Mouse (Mus musculus) layer of hippocampus, adult 18-20 months (tissue): ENCODE measurements at regions not wholly inside any gene's neighbourhood (a gene's known extent, or its start where the extent isn't known, plus 50 kb on each side); places are given as distances from the start of the nearest gene placed in this dataset.

ENCODE experiments used
- DNase-seq, 2 experiments: peaks; one replicate each; pipeline ENCODE4 v3.0.0; 2022; ENCODE audit warnings: low spot score in 2 of 2

GRCm38 (mm10) chr8:88972993-88973690, 70.8 kb downstream of the Sall1 start:
- DNase-seq, result no peak

GRCm38 (mm10) chr8:88958843-88959242, 85.1 kb downstream of the Sall1 start:
- no peak for DNase-seq

GRCm38 (mm10) chr8:88953178-88953577, 90.8 kb downstream of the Sall1 start:
- no peak for DNase-seq

- DNase-seq, result no peak
Observed at GRCm38 (mm10) chr8:88951829-88952155, 92.2 kb downstream of the Sall1 start.

GRCm38 (mm10) chr8:88951145-88951828, 92.7 kb downstream of the Sall1 start:
- no peak for DNase-seq

GRCm38 (mm10) chr8:88949975-88950374, 94.0 kb downstream of the Sall1 start:
- no peak for DNase-seq

- DNase-seq, result peak in 1 of 2 experiments; percentile 3
Observed at GRCm38 (mm10) chr8:88948981-88949380, 95.0 kb downstream of the Sall1 start.

- DNase-seq, result no peak
Observed at GRCm38 (mm10) chr8:88948328-88948727, 95.6 kb downstream of the Sall1 start.

- DNase-seq, result no peak
Observed at GRCm38 (mm10) chr8:88947384-88947783, 96.6 kb downstream of the Sall1 start.

GRCm38 (mm10) chr8:88945656-88946055, 98.3 kb downstream of the Sall1 start:
- no peak for DNase-seq

- DNase-seq, result peak in 1 of 2 experiments; percentile 8
Observed at GRCm38 (mm10) chr8:88944038-88944437, 99.9 kb downstream of the Sall1 start.

GRCm38 (mm10) chr8:88939071-88939746, 104.8 kb downstream of the Sall1 start:
- no peak for DNase-seq

GRCm38 (mm10) chr8:88934708-88935107, 109.3 kb downstream of the Sall1 start:
- DNase-seq, result no peak

GRCm38 (mm10) chr8:88931050-88931449, 112.9 kb downstream of the Sall1 start:
- DNase-seq, result no peak

GRCm38 (mm10) chr8:88930370-88930769, 113.6 kb downstream of the Sall1 start:
- no peak for DNase-seq

GRCm38 (mm10) chr8:88928675-88929377, 115.1 kb downstream of the Sall1 start:
- no peak for DNase-seq

GRCm38 (mm10) chr8:88922840-88923239, 121.1 kb downstream of the Sall1 start:
- DNase-seq, result no peak

- no peak for DNase-seq
Observed at GRCm38 (mm10) chr8:88921967-88922366, 122.0 kb downstream of the Sall1 start.

GRCm38 (mm10) chr8:88919282-88919681, 124.7 kb downstream of the Sall1 start:
- DNase-seq, result no peak

- no peak for DNase-seq
Observed at GRCm38 (mm10) chr8:88916064-88916463, 127.9 kb downstream of the Sall1 start.

- DNase-seq, result no peak
Observed at GRCm38 (mm10) chr8:88914657-88915056, 129.3 kb downstream of the Sall1 start.

- DNase-seq, result no peak
Observed at GRCm38 (mm10) chr8:88914190-88914589, 129.8 kb downstream of the Sall1 start.
